Mouse (Mus musculus): ENCODE results near the gene Rnf208. TPM values are rescaled to one million over a fixed set of nuclear protein-coding genes. Genes with fewer than 3 reads are reported as not detected.
A peak's percentile ranks its signal among the peaks of the same experiment; 100 is the strongest.

The Rnf208 gene
- polyA plus RNA-seq, 1 experiment = 145 TPM

GRCm38 (mm10) chr2:25289651-25290050, 47.6 kb downstream of the Rnf208 start, which contains the start of gene Lrrc26:
Lrrc26 (plus strand) TSS chr2:25289915.
- 6% methylated on average over 11 of the region's 11 CpGs for WGBS
- TF ChIP-seq POLR2A (IDR thresholded peaks at IDR 0.05; ENCODE audit: low read depth, low read length) (0 out of 2 replicates have a peak, but pooled peaks have one; percentile 24), CTCF (IDR thresholded peaks at IDR 0.05; ENCODE audit: extremely low read depth, insufficient read length, insufficient replicate concordance, low read depth, low read length) (no peak)
- H3K36me3 ChIP-seq (ENCODE audit: control insufficient read depth, insufficient read depth, low read length) = peaks cover 8% of the 10 kb centered on the region
- H3K27me3 ChIP-seq (ENCODE audit: control insufficient read depth, insufficient read depth, low read length) = peaks cover 10% of the 10 kb centered on the region
- peak within 1 kb of the TSS; percentile 67 for H3K4me3 ChIP-seq (ENCODE audit: low read depth, low read length)
- peak within 1 kb of the TSS; percentile 66 for H3K27ac ChIP-seq (ENCODE audit: insufficient read depth, low read depth, low read length)
- peaks cover 61% of the 10 kb centered on the region for H3K4me1 ChIP-seq (ENCODE audit: control insufficient read depth, insufficient read depth, insufficient read length, low read length)

- Histone ChIP-seq H3K36me3 (ENCODE audit: control insufficient read depth, insufficient read depth, low read length) (peaks cover 2% of the 10 kb centered on the region), H3K4me1 (ENCODE audit: control insufficient read depth, insufficient read depth, insufficient read length, low read length) (peaks cover 56% of the 10 kb centered on the region), H3K4me3 (ENCODE audit: low read depth, low read length) (peak overlapping the region; percentile 67), H3K27me3 (ENCODE audit: control insufficient read depth, insufficient read depth, low read length) (peaks cover 10% of the 10 kb centered on the region), H3K27ac (ENCODE audit: insufficient read depth, low read depth, low read length) (peak overlapping the region; percentile 66)
- TF ChIP-seq POLR2A (IDR thresholded peaks at IDR 0.05; ENCODE audit: low read depth, low read length) (no peak), CTCF (IDR thresholded peaks at IDR 0.05; ENCODE audit: extremely low read depth, insufficient read length, insufficient replicate concordance, low read depth, low read length) (no peak)
- WGBS = 1% methylated on average over 54 of the region's 54 CpGs
These were observed 48.2 kb downstream of the Rnf208 start for GRCm38 (mm10) chr2:25290101-25290815.

GRCm38 (mm10) chr2:25290816-25291130, 48.7 kb downstream of the Rnf208 start:
- H3K4me3 ChIP-seq (ENCODE audit: low read depth, low read length) = peak overlapping the region; percentile 67
- H3K36me3 ChIP-seq (ENCODE audit: control insufficient read depth, insufficient read depth, low read length) = no peaks in the 10 kb centered on the region
- H3K27me3 ChIP-seq (ENCODE audit: control insufficient read depth, insufficient read depth, low read length) = peaks cover 10% of the 10 kb centered on the region
- H3K4me1 ChIP-seq (ENCODE audit: control insufficient read depth, insufficient read depth, insufficient read length, low read length) = peaks cover 51% of the 10 kb centered on the region
- WGBS = 1% methylated on average over 18 of the region's 18 CpGs
- TF ChIP-seq POLR2A (IDR thresholded peaks at IDR 0.05; ENCODE audit: low read depth, low read length) (no peak), CTCF (IDR thresholded peaks at IDR 0.05; ENCODE audit: extremely low read depth, insufficient read length, insufficient replicate concordance, low read depth, low read length) (no peak)
- H3K27ac ChIP-seq (ENCODE audit: insufficient read depth, low read depth, low read length) = peak overlapping the region; percentile 66

GRCm38 (mm10) chr2:25291184-25292053, 49.4 kb downstream of the Rnf208 start:
- TF ChIP-seq CTCF (IDR thresholded peaks at IDR 0.05; ENCODE audit: extremely low read depth, insufficient read length, insufficient replicate concordance, low read depth, low read length) (no peak), POLR2A (IDR thresholded peaks at IDR 0.05; ENCODE audit: low read depth, low read length) (no peak)
- Histone ChIP-seq H3K27ac (ENCODE audit: insufficient read depth, low read depth, low read length) (peak overlapping the region; percentile 10; the same call in 1 of the 2 replicates), H3K27me3 (ENCODE audit: control insufficient read depth, insufficient read depth, low read length) (peaks cover 10% of the 10 kb centered on the region), H3K36me3 (ENCODE audit: control insufficient read depth, insufficient read depth, low read length) (no peaks in the 10 kb centered on the region), H3K4me3 (ENCODE audit: low read depth, low read length) (peak overlapping the region; percentile 67), H3K4me1 (ENCODE audit: control insufficient read depth, insufficient read depth, insufficient read length, low read length) (peaks cover 45% of the 10 kb centered on the region)
- whole genome bisulfite sequencing = 4% methylated on average over 31 of the region's 32 CpGs

- no peak overlapping the region for H3K27ac ChIP-seq (ENCODE audit: insufficient read depth, low read depth, low read length)
- H3K4me1 ChIP-seq (ENCODE audit: control insufficient read depth, insufficient read depth, insufficient read length, low read length) = peaks cover 40% of the 10 kb centered on the region
- H3K4me3 ChIP-seq (ENCODE audit: low read depth, low read length) = peak overlapping the region; percentile 67
- H3K36me3 ChIP-seq (ENCODE audit: control insufficient read depth, insufficient read depth, low read length) = no peaks in the 10 kb centered on the region
- peaks cover 10% of the 10 kb centered on the region for H3K27me3 ChIP-seq (ENCODE audit: control insufficient read depth, insufficient read depth, low read length)
- no peak for TF ChIP-seq POLR2A (IDR thresholded peaks at IDR 0.05; ENCODE audit: low read depth, low read length)
- TF ChIP-seq CTCF (IDR thresholded peaks at IDR 0.05; ENCODE audit: extremely low read depth, insufficient read length, insufficient replicate concordance, low read depth, low read length) = no peak
- WGBS = 2% methylated on average over 43 of the region's 43 CpGs
These were observed 50.0 kb downstream of the Rnf208 start for GRCm38 (mm10) chr2:25292054-25292544.

- peaks cover 10% of the 10 kb centered on the region for H3K27me3 ChIP-seq (ENCODE audit: control insufficient read depth, insufficient read depth, low read length)
These were observed 50.8 kb downstream of the Rnf208 start for GRCm38 (mm10) chr2:25292856-25293255.

More at GRCm38 (mm10) chr2:25292856-25293255, 50.8 kb downstream of the Rnf208 start:
- Histone ChIP-seq H3K27ac (ENCODE audit: insufficient read depth, low read depth, low read length) (no peak overlapping the region), H3K4me3 (ENCODE audit: low read depth, low read length) (peak overlapping the region; percentile 67), H3K36me3 (ENCODE audit: control insufficient read depth, insufficient read depth, low read length) (no peaks in the 10 kb centered on the region), H3K4me1 (ENCODE audit: control insufficient read depth, insufficient read depth, insufficient read length, low read length) (peaks cover 33% of the 10 kb centered on the region)
- WGBS = 0% methylated on average over 1 of the region's 1 CpGs
- TF ChIP-seq POLR2A (IDR thresholded peaks at IDR 0.05; ENCODE audit: low read depth, low read length) = 0 out of 2 replicates have a peak, but pooled peaks have one; percentile 26
- TF ChIP-seq CTCF (IDR thresholded peaks at IDR 0.05; ENCODE audit: extremely low read depth, insufficient read length, insufficient replicate concordance, low read depth, low read length) = peak; percentile 96; the same call in 1 of the 2 replicates

Data from small intestine, adult 2 months (tissue).